Mouse (Mus musculus) heart, adult 2 months (tissue): Measurements from ENCODE around the gene Rccd1. TPM values are rescaled to one million over a fixed set of nuclear protein-coding genes. Genes with fewer than 3 reads are reported as not detected.

ENCODE experiments used
- DNase-seq, 2 experiments: peaks; one replicate each; pipeline ENCODE4 v3.0.0; 2021
- H3K27ac ChIP-seq: fragments of 200-600 bp; 2 replicates; pipeline ENCODE4 v1.8.1; 2022
- H3K27me3 ChIP-seq: fragments of 200-500 bp; 2 replicates; pipeline ENCODE4 v1.6.1; 2012; ENCODE audit warnings: mild to moderate bottlenecking, low read length, inconsistent platforms, mixed read lengths; ENCODE audit not compliant: control insufficient read depth, insufficient read depth
- H3K36me3 ChIP-seq: fragments of 200-500 bp; 2 replicates; pipeline ENCODE4 v1.6.1; 2012; ENCODE audit warnings: low read length, inconsistent platforms; ENCODE audit not compliant: control insufficient read depth, insufficient read depth
- H3K4me1 ChIP-seq: fragments of 200-500 bp; 2 replicates; pipeline ENCODE4 v1.6.1; 2011; ENCODE audit warnings: low read length; ENCODE audit not compliant: control insufficient read depth, insufficient read depth
- H3K4me3 ChIP-seq: fragments of 200-600 bp; 2 replicates; pipeline ENCODE4 v1.8.1; 2022
- H3K79me2 ChIP-seq: fragments of 200-500 bp; replicated peaks from 2 replicates; pipeline ENCODE4 v1.6.1; 2012; ENCODE audit warnings: mild to moderate bottlenecking, inconsistent platforms, low read length, moderate library complexity, mixed read lengths; ENCODE audit not compliant: control insufficient read depth, insufficient read depth
- H3K9ac ChIP-seq: fragments of 200-500 bp; 2 replicates; pipeline ENCODE4 v1.6.1; 2012; ENCODE audit warnings: low read depth, mild to moderate bottlenecking, control low read depth, inconsistent platforms, low read length, mixed read lengths
- CTCF ChIP-seq: fragments of 200-600 bp; IDR thresholded peaks from 2 replicates; pipeline ENCODE4 v1.8.1; 2022; ENCODE audit warnings: antibody characterized with exemption, mild to moderate bottlenecking, moderate library complexity
- EP300 ChIP-seq: fragments of 200-500 bp; IDR thresholded peaks from 2 replicates; pipeline ENCODE4 v1.6.1; 2011; ENCODE audit warnings: low read depth, low read length, control low read depth; ENCODE audit not compliant: insufficient read depth
- POLR2A ChIP-seq: fragments of 200-500 bp; IDR thresholded peaks from 2 replicates; pipeline ENCODE4 v1.6.1; 2011; ENCODE audit warnings: mild to moderate bottlenecking, low read depth, low read length, control low read depth; ENCODE audit not compliant: insufficient read depth
- WGBS: fragments of 180-500 bp; shearing (Covaris S2); methylation state at CpG from one replicate; pipeline ENCODE4 v1.1.7; 2018; 5-methylcytosine and 5-hydroxymethylcytosine counted together
- intact Hi-C: fragments of 180-260 bp; cut with DNase I; formaldehyde crosslinking; loops from one replicate; pipeline ENCODE4 v1.15.1; 2025
- polyA plus RNA-seq: library from polyadenylated mRNA; depleted of rRNA; stranded (reverse); fragments of >200 nt; gene quantifications from 2 replicates; pipeline ENCODE4 v1.2.3, GENCODE M21; 2012
- total RNA-seq, 2 experiments: library from RNA; stranded (reverse); gene quantifications; 2 replicates each; pipeline ENCODE4 v1.2.3; 2021

The Rccd1 gene
- total and polyA plus RNA-seq, 3 experiments, result 5.6 to 7.0 (median 6.1) TPM

GRCm38 (mm10) chr7:80323336-80323735 is 918 bp downstream of the Rccd1 start:
- H3K27ac ChIP-seq, result peak overlapping the region; percentile 99
- peak overlapping the region; percentile 64 for H3K4me3 ChIP-seq
- H3K36me3 ChIP-seq, result no peaks in the 10 kb centered on the region
- no peaks in the 10 kb centered on the region for H3K79me2 ChIP-seq
- DNase-seq, result no peak
- 22% methylated on average over 8 of the region's 8 CpGs for WGBS
- H3K27me3 ChIP-seq, result no peaks in the 10 kb centered on the region
- peak overlapping the region; percentile 79 for H3K9ac ChIP-seq
- TF ChIP-seq POLR2A (no peak), CTCF (no peak), EP300 (no peak)
- peaks cover 3% of the 10 kb centered on the region; the same call in 1 of the 2 replicates for H3K4me1 ChIP-seq
- intact Hi-C loops, result loop anchor here (1.0 kb wide), 1 partner anchor 29 kb away; the partner anchor contains the start of gene Prc1

DNA sequence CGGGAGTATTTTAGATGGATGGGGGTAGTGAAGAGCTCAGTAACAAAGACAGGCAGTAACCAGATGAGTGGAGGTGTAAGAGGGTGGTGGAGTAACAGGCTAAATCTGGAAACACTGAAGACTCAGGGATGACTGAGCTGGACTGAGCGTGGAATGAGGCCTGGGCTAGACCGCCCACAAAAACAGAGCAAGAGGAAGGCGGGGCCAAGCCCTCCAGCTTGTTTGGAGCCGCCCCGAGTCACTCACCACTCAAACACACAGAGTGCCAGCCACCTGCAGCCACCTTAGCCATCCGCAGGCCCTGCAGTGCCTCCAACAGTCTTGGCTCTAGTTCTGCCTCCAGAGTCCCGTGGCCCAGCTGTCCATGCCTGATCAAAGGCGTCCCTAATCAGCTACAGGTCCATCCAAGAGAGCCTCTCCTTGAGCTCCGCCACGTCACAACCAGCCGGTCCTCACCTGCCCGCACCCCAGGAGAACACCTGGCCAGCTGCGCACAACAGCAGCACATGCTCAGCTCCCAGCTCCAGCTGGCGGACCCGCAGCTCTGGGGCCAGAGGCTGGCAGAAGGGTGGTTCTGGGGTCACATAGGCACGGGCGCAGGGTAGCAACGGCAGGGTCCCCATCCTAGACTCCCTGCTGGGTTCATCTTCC is 4.3 kb downstream of the Rccd1 start:
- H3K4me1 ChIP-seq, result peaks cover 3% of the 10 kb centered on the region; the same call in 1 of the 2 replicates
- H3K36me3 ChIP-seq, result no peaks in the 10 kb centered on the region
- TF ChIP-seq EP300 (no peak), POLR2A (no peak), CTCF (no peak)
- H3K27me3 ChIP-seq, result no peaks in the 10 kb centered on the region
- no peak overlapping the region for H3K27ac ChIP-seq
- WGBS, result 84% methylated on average over 19 of the region's 19 CpGs
- no peak overlapping the region for H3K9ac ChIP-seq
- DNase-seq, result no peak
- no peaks in the 10 kb centered on the region for H3K79me2 ChIP-seq
- H3K4me3 ChIP-seq, result no peak overlapping the region
- intact Hi-C loops, result no loop called here

- 88% methylated on average over 4 of the region's 4 CpGs for WGBS
- no peaks in the 10 kb centered on the region for H3K36me3 ChIP-seq
- no peaks in the 10 kb centered on the region for H3K27me3 ChIP-seq
- intact Hi-C loops, result no loop called here
- no peak overlapping the region for H3K27ac ChIP-seq
- no peak overlapping the region for H3K4me3 ChIP-seq
- H3K9ac ChIP-seq, result no peak overlapping the region
- peaks cover 3% of the 10 kb centered on the region; the same call in 1 of the 2 replicates for H3K4me1 ChIP-seq
- H3K79me2 ChIP-seq, result no peaks in the 10 kb centered on the region
- no peak for DNase-seq
- no peak for TF ChIP-seq POLR2A
Observed at GRCm38 (mm10) chr7:80318670-80319069, 5.6 kb downstream of the Rccd1 start.

GRCm38 (mm10) chr7:80317439-80318115 is 6.7 kb downstream of the Rccd1 start:
- no peak for DNase-seq
- intact Hi-C loops, result no loop called here
- no peak overlapping the region for H3K27ac ChIP-seq
- H3K27me3 ChIP-seq, result no peaks in the 10 kb centered on the region
- H3K9ac ChIP-seq, result no peak overlapping the region
- 64% methylated on average over 1 of the region's 1 CpGs for WGBS
- TF ChIP-seq EP300 (no peak), CTCF (no peak), POLR2A (no peak)
- no peaks in the 10 kb centered on the region for H3K79me2 ChIP-seq
- H3K4me1 ChIP-seq, result no peaks in the 10 kb centered on the region
- H3K36me3 ChIP-seq, result no peaks in the 10 kb centered on the region
- H3K4me3 ChIP-seq, result no peak overlapping the region

DNA sequence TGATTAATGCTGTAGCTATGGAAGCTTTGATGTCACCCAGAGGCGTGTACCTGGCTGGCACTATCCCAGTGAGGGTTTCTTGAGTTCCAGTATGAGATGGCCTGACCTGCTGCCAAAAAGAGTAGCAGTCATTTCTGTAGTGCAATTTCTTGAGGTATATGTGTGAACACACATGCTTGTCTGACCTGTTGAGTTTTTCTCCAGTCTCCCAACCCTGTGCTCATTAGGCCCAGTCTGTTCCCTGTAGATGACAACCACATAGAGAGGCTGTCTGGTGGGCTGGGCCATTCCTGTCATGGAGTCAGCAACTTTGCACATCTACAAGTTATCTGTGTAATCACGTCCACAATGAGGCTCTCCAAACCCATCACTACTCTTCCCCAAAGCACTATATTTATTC is 8.5 kb downstream of the Rccd1 start:
- no peaks in the 10 kb centered on the region for H3K79me2 ChIP-seq
- WGBS, result 81% methylated on average over 2 of the region's 2 CpGs
- H3K9ac ChIP-seq, result no peak overlapping the region
- H3K4me1 ChIP-seq, result no peaks in the 10 kb centered on the region
- no peaks in the 10 kb centered on the region for H3K27me3 ChIP-seq
- no peaks in the 10 kb centered on the region for H3K36me3 ChIP-seq
- intact Hi-C loops, result no loop called here
- H3K27ac ChIP-seq, result no peak overlapping the region
- DNase-seq, result no peak
- TF ChIP-seq CTCF (no peak), POLR2A (no peak), EP300 (no peak)
- no peak overlapping the region for H3K4me3 ChIP-seq

GRCm38 (mm10) chr7:80310771-80311170 is 13.5 kb downstream of the Rccd1 start:
- TF ChIP-seq CTCF (no peak), POLR2A (no peak), EP300 (no peak)
- no peaks in the 10 kb centered on the region for H3K36me3 ChIP-seq
- H3K27me3 ChIP-seq, result no peaks in the 10 kb centered on the region
- 79% methylated on average over 7 of the region's 7 CpGs for WGBS
- DNase-seq, result no peak
- no peak overlapping the region for H3K27ac ChIP-seq
- H3K9ac ChIP-seq, result no peak overlapping the region
- intact Hi-C loops, result no loop called here
- no peaks in the 10 kb centered on the region for H3K79me2 ChIP-seq
- no peak overlapping the region for H3K4me3 ChIP-seq
- no peaks in the 10 kb centered on the region for H3K4me1 ChIP-seq
